Mouse (Mus musculus): ENCODE results near the gene Grn. TPM values are rescaled to one million over a fixed set of nuclear protein-coding genes. Genes with fewer than 3 reads are reported as not detected.

Gene Grn
- polyA plus RNA-seq, 1 experiment from 2014 or later, result 109 TPM

DNA sequence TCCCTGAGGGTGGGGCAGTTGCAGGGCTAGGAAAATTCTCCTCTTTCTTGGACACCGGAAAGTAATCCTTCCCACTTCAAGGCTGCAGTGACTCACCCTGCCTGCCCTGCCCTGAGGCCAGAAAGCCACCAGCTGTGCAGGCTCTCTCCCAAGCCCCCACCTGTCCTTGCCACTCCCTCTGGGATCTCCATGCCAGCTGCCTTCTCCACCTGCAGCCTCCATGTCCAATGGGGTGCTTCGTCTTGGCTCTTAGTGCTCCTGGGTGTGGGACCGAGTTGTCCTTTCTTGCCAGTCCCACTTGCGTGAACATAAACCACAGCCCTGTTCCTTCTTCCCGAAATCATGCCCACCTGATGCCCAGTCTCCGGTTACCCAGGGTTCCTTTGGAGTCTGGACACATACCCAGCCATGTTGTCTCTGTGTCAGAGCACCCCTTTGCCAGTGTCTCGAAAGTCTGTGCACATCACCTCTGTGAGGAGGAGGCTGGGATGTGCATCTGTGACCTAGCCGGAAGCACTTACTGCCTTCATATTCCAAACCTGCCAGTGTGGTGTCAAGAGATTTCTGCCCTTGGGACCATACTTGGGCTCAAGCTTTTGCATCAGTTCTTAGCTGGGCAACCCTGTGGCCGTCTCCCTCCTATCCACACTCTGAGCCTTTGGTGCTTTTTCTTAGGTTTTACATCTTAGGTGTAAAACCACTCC is 35.5 kb upstream of the Grn start:
- H3K4me3 ChIP-seq, result 0 out of 2 replicates have a peak overlapping the region, but pooled peaks have one; percentile 58
- peak; percentile 69 for DNase-seq (ENCODE audit: low spot score)
- H3K27ac ChIP-seq, result no peak overlapping the region
- no peaks in the 10 kb centered on the region for H3K36me3 ChIP-seq
- 78% methylated on average over 9 of the region's 9 CpGs for WGBS
- peaks cover 61% of the 10 kb centered on the region for H3K27me3 ChIP-seq (ENCODE audit: insufficient read depth, poor library complexity, severe bottlenecking)
- no peaks in the 10 kb centered on the region for H3K9me3 ChIP-seq
- peaks cover 34% of the 10 kb centered on the region for H3K4me1 ChIP-seq

DNA sequence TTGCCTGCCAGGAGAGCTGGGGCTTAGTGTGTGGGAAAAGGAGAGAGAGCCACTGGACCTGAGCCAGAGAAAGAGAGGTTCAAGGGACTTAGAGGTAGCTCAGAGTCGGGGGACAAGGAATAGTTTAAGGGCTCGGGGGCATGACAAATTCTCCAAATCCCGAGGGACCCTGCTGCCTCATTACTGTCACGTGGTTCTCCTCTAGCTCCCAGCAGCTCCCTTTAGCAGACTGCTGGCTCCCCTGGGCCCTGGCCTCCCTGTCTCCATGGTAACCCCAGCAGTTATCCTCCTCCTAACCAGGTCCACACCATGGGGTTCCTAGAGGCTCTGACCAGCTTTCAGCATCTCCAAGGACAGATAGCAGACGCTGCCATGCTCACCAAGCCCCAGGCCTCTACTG is 34.9 kb upstream of the Grn start:
- H3K27ac ChIP-seq, result no peak overlapping the region
- no peaks in the 10 kb centered on the region for H3K36me3 ChIP-seq
- DNase-seq (ENCODE audit: low spot score), result no peak
- 9% methylated on average over 5 of the region's 5 CpGs for WGBS
- H3K27me3 ChIP-seq (ENCODE audit: insufficient read depth, poor library complexity, severe bottlenecking), result peaks cover 68% of the 10 kb centered on the region
- H3K9me3 ChIP-seq, result no peaks in the 10 kb centered on the region
- no peak overlapping the region for H3K4me3 ChIP-seq
- H3K4me1 ChIP-seq, result peaks cover 40% of the 10 kb centered on the region

DNA sequence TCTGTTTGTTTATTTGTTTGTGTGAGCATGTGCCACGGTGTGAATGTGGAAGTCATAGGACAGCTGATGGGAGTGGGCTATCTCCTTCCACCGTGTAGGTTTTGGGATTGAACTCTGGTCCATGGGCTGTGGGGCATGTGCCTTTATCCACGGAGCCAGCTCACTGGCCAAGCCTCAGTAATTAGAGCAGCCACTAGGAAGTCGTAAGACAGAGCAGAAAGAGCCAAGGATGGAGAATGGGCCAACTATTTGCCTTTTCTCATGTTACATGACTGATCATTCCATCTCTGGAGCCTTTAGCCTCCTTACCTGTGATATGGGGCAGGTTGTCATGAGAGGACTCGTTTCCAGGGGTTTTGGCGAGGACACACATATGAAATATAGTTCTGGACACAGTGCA is 33.9 kb upstream of the Grn start:
- no peak overlapping the region for H3K27ac ChIP-seq
- peaks cover 78% of the 10 kb centered on the region for H3K27me3 ChIP-seq (ENCODE audit: insufficient read depth, poor library complexity, severe bottlenecking)
- H3K36me3 ChIP-seq, result no peaks in the 10 kb centered on the region
- 67% methylated on average over 6 of the region's 6 CpGs for WGBS
- H3K4me3 ChIP-seq, result no peak overlapping the region
- peaks cover 46% of the 10 kb centered on the region for H3K4me1 ChIP-seq
- DNase-seq (ENCODE audit: low spot score), result no peak
- H3K9me3 ChIP-seq, result no peaks in the 10 kb centered on the region

DNA sequence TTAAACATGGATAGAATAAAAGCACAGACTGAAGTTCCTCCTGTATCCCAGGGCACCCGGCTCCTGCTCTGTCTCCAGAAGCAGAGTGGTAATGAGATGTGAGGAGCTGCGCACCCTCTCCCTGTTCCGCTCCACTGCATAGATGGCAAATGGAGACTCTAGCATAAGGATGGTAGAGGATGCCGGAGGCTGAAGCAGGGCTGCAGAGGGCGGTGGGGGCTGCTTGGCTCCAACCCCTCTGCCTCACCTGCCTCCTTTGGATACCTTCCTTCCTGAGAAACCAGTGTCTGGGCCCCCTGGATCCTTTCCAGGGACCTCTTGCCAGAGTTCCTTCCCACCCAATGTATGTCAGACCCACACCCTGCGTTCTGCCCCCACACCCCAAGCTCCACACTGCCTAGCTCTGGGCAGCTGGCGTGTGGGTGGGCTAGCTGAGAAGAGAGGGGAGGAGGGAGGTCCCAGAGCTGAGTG is 33.4 kb upstream of the Grn start:
- Histone ChIP-seq H3K4me3 (no peak overlapping the region), H3K27ac (no peak overlapping the region), H3K9me3 (no peaks in the 10 kb centered on the region), H3K27me3 (ENCODE audit: insufficient read depth, poor library complexity, severe bottlenecking) (peaks cover 83% of the 10 kb centered on the region), H3K4me1 (peaks cover 46% of the 10 kb centered on the region), H3K36me3 (no peaks in the 10 kb centered on the region)
- peak; percentile 67 for DNase-seq (ENCODE audit: low spot score)
- WGBS, result 75% methylated on average over 7 of the region's 7 CpGs

DNA sequence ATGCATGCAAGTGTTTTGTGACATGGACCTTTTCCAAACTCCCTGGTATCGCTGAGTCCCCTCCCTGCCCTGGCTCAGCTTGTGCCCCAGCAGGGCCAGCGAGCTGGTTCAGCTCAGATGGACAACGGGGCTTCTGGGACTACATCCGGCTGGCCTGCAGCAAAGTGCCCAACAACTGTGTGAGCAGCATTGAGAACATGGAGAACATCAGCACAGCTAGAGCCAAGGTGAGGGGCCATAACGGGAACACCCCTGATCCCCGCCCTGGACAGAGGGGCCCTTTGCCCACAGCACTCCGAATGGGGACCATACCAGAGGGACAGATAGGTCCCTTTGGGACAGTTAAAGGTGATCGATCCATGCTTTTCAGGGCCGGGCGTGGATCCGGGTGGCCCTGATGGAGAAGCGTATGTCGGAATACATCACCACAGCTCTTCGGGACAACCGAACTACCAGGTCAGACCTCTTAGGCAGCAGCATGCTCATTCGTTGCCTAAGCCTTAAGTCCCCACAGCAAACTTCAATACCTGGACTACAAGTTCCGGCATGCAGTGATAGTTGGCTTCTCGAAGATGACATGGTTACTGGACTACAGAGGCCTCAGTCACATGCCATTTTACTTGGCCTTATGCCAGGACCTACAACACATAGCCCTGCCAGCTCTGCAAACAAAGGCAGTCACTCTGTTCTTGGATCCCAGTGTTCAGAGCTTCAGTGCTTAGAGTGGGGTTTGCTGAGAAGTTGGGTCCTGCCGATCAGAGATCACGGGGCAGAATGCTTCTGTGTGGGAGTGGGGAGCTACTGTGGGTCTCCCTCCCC is 31.9 kb upstream of the Grn start:
- Histone ChIP-seq H3K4me3 (no peak overlapping the region), H3K36me3 (peaks cover 15% of the 10 kb centered on the region), H3K4me1 (peaks cover 40% of the 10 kb centered on the region), H3K27me3 (ENCODE audit: insufficient read depth, poor library complexity, severe bottlenecking) (peaks cover 96% of the 10 kb centered on the region), H3K27ac (no peak overlapping the region), H3K9me3 (no peaks in the 10 kb centered on the region)
- WGBS, result 73% methylated on average over 20 of the region's 20 CpGs
- DNase-seq (ENCODE audit: low spot score), result peak; percentile 75

DNA sequence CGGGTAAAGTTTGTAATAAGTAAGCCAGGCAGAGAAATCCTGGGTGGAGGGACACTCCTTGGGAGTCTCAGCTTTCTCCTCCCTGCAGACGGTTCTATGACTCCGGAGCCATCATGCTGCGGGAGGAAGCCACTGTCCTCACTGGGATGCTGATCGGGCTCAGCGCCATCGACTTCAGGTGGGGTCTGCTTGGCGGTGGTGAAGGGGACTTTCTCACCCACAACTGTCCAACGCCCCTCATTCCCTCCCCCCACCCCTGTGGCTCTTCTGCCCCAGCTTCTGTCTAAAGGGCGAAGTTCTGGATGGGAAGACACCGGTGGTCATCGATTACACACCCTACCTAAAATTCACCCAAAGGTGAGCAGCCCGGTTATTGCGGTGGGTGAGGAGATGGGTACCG is 31.0 kb upstream of the Grn start:
- Histone ChIP-seq H3K27ac (no peak overlapping the region), H3K27me3 (ENCODE audit: insufficient read depth, poor library complexity, severe bottlenecking) (peaks cover 89% of the 10 kb centered on the region), H3K4me3 (peak overlapping the region; percentile 51), H3K4me1 (peaks cover 31% of the 10 kb centered on the region), H3K9me3 (no peaks in the 10 kb centered on the region), H3K36me3 (peaks cover 24% of the 10 kb centered on the region)
- DNase-seq (ENCODE audit: low spot score), result no peak
- WGBS, result 17% methylated on average over 15 of the region's 15 CpGs

DNA sequence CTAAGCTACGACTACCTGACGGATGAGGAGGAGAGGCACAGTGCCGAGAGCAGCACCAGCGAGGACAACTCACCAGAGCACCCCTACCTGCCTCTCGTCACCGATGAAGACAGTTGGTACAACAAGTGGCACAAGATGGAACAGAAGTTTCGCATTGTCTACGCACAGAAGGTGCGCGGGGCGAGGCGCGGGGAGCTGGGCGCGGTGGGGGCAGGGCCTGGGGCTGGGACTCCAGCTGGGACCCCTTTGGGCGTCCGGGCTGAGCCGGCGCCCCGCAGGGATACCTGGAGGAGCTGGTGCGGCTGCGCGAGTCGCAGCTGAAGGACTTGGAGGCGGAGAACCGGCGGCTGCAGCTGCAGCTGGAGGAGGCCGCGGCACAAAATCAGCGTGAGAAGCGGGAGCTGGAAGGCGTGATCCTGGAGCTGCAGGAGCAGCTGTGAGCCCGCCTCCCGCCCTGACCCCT is 30.5 kb upstream of the Grn start:
- peak; percentile 67 for DNase-seq (ENCODE audit: low spot score)

DNA sequence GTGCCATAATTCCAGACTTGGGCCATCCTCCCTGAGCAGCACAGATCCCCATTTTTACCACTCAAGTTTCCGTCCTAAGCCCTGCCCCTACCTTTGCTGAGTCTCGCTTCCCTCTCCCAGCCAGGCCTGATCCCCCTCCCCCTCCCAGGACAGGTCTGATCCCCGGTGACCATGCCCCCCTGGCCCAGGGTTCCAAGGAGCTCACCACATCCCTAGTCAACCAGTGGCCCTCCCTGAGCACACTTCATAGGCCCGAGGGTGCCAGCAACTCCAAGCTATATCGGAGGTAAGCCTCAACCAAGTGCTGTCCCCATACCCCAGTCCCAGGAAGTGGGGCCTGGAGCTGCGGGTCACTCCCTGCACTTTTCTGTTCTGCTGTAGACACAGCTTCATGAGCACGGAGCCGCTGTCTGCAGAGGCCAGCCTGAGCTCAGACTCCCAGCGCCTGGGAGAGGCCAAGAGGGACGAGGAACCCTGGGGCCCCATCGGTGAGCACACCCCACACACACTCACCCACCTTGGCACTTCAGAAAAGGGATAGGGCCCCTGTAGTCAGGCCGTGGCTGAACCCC is 29.5 kb upstream of the Grn start:
- no peaks in the 10 kb centered on the region for H3K9me3 ChIP-seq
- H3K27ac ChIP-seq, result no peak overlapping the region
- DNase-seq (ENCODE audit: low spot score), result peak; percentile 76
- peaks cover 74% of the 10 kb centered on the region for H3K27me3 ChIP-seq (ENCODE audit: insufficient read depth, poor library complexity, severe bottlenecking)
- H3K4me3 ChIP-seq, result no peak overlapping the region
- WGBS, result 16% methylated on average over 12 of the region's 12 CpGs
- peaks cover 35% of the 10 kb centered on the region for H3K36me3 ChIP-seq
- peaks cover 38% of the 10 kb centered on the region for H3K4me1 ChIP-seq

More for the DNA sequence above, 30.5 kb upstream of the Grn start:
- under 1% methylated on average over 34 of the region's 34 CpGs for WGBS
- peaks cover 84% of the 10 kb centered on the region for H3K27me3 ChIP-seq (ENCODE audit: insufficient read depth, poor library complexity, severe bottlenecking)
- H3K4me1 ChIP-seq, result peaks cover 32% of the 10 kb centered on the region
- H3K9me3 ChIP-seq, result no peaks in the 10 kb centered on the region
- H3K36me3 ChIP-seq, result peaks cover 29% of the 10 kb centered on the region
- H3K27ac ChIP-seq, result peak overlapping the region; percentile 37; the same call in 1 of the 2 replicates
- peak overlapping the region; percentile 51 for H3K4me3 ChIP-seq

DNA sequence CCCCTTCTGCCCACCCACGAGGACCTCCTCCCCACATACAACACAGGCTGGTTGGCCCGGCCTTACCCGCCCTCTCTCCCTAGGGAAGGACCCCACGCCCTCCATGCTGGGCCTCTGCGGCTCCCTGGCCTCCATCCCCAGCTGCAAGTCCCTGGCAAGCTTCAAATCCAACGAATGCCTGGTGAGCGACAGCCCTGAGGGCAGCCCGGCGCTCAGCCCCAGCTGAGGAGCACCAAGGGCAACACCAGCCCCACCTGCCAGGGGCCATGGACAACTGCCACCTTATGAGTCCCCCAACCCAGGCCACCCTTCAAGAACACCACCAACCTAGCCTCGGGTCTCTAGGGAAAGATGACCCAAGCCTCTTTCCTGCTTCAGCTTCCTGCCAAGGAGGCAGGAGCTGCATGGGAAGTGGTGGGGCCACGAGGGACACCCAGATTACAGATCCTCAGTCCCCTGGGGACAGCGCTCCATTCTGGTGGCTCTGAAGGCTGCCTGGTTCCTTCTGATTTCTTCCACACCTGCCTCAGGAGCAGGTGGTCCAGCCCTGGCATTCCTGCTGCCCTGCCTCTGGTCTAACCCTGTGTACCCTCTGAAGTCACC is 28.1 kb upstream of the Grn start:
- 53% methylated on average over 12 of the region's 12 CpGs for WGBS
- no peak overlapping the region for H3K27ac ChIP-seq
- H3K9me3 ChIP-seq, result no peaks in the 10 kb centered on the region
- H3K27me3 ChIP-seq (ENCODE audit: insufficient read depth, poor library complexity, severe bottlenecking), result peaks cover 60% of the 10 kb centered on the region
- peaks cover 40% of the 10 kb centered on the region for H3K36me3 ChIP-seq
- no peak overlapping the region for H3K4me3 ChIP-seq
- H3K4me1 ChIP-seq, result peaks cover 46% of the 10 kb centered on the region
- DNase-seq (ENCODE audit: low spot score), result peak; percentile 74

DNA sequence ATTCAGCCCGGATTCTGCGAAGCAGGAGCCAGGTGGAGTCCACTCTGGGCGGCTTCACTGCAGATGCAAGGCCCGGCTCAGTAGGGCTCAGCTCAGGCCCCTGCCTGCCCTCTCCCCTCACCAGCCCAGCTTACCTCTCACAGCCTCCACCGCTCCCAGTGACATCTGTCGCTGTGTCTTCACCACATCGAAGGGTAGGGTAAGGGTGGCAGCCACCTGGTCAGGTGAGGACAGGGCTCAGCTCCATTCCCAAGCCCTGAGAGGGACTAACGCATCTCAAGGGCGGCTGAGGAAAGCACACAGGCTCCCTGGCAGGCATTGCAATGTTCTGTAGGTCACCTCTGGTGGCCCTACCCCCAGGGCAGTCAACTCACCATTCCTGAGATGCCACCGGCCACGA is 26.5 kb upstream of the Grn start:
- Histone ChIP-seq H3K36me3 (peaks cover 40% of the 10 kb centered on the region), H3K27me3 (ENCODE audit: insufficient read depth, poor library complexity, severe bottlenecking) (peaks cover 44% of the 10 kb centered on the region), H3K4me3 (no peak overlapping the region), H3K9me3 (no peaks in the 10 kb centered on the region), H3K27ac (no peak overlapping the region), H3K4me1 (peaks cover 48% of the 10 kb centered on the region)
- WGBS, result 91% methylated on average over 11 of the region's 11 CpGs
- DNase-seq (ENCODE audit: low spot score), result peak; percentile 70

DNA sequence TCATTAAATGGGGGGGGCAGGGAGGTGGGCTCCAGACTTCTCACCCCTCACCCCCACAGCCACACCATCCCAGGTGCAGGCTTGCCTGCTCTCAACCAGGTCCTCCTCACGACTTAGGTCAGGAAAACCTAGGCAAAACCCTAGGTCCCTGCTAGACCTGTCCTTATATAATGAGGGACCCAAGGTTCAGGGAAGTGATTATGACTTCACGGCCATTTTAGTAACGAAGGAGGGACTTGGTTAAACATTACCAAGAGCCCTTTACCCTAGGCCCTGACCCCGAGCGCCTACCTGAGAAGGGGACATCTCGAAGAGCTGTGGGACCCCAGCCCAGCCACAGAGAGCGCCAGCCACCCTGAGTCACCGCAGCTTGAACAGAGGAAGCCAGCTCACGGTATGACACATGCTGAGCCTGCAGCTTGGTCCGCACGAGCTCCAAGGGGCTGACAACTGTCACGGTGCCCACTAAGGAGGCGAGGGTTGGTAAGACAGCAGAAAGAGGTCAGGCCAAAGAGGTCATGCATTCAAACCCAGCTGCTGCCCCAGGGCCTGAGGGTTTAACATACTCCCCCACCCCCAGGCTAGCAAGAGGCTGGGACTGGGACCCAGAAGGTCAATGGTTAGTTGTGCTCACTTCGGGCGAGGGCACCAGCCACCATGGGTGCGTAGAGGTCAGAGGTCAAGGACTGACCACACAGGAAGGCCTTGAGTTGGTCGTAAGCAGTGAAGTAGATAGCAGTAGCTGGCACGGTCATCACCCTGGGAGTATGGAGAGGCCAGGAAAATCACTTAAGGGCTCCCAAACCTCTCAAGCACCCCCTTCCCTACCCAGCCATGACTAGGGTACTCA is 25.7 kb upstream of the Grn start:
- Histone ChIP-seq H3K27me3 (ENCODE audit: insufficient read depth, poor library complexity, severe bottlenecking) (peaks cover 36% of the 10 kb centered on the region), H3K36me3 (peaks cover 40% of the 10 kb centered on the region), H3K9me3 (no peaks in the 10 kb centered on the region), H3K4me3 (no peak overlapping the region), H3K4me1 (peaks cover 48% of the 10 kb centered on the region), H3K27ac (no peak overlapping the region)
- DNase-seq (ENCODE audit: low spot score), result peak; percentile 70
- 85% methylated on average over 18 of the region's 18 CpGs for WGBS

Data from heart, embryonic 10.5 days (tissue).